Mouse (Mus musculus) gastrocnemius, postnatal 25 days (tissue): Measurements from ENCODE around the gene 1110051M20Rik. TPM values are rescaled to one million over a fixed set of nuclear protein-coding genes. Genes with fewer than 3 reads are reported as not detected.

ENCODE experiments used
- DNase-seq: peaks from one replicate; pipeline ENCODE4 v3.0.0; 2022
- total RNA-seq, 2 experiments: library from RNA; stranded (reverse); gene quantifications; 1 replicate in 1 of 2; 2 replicates in 1 of 2; pipeline ENCODE4 v1.2.3; 2021

1110051M20Rik gene
- total RNA-seq, 2 experiments from 2014 or later = 12.6 to 13.6 TPM

- no peak for DNase-seq
Observed at GRCm38 (mm10) chr2:91457656-91458251, 13.2 kb upstream of the 1110051M20Rik start.

GRCm38 (mm10) chr2:91457259-91457655, 12.8 kb upstream of the 1110051M20Rik start, which contains the start of gene Lrp4:
Gene Lrp4 (plus strand): TSS chr2:91457511.
- DNase-seq = peak; percentile 76

GRCm38 (mm10) chr2:91456491-91457100, 12.1 kb upstream of the 1110051M20Rik start:
- no peak for DNase-seq

- no peak for DNase-seq
Observed at GRCm38 (mm10) chr2:91455826-91456225, 11.3 kb upstream of the 1110051M20Rik start.

DNA sequence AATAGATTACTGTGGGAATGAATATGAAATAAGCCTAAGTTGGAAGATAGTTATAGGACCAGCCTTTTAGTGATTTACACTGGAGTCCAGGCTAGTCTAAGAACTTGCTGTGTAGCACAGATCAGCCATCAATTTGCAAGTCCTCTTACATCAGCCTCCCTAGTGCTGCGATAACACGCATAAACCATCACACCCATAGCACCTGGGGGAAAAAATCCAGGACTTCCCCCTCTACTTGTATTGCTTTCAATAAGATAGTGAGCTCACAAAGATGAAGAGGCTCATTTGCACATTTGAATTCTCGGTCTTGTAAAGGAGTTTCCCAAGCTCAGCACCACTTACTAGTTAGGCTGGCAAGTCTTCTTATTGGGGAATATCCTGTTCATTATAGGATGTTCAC, 9.9 kb upstream of the 1110051M20Rik start:
- no peak for DNase-seq

GRCm38 (mm10) chr2:91453231-91454075, 8.9 kb upstream of the 1110051M20Rik start:
- no peak for DNase-seq

GRCm38 (mm10) chr2:91452658-91453057, 8.2 kb upstream of the 1110051M20Rik start:
- DNase-seq = no peak

DNA sequence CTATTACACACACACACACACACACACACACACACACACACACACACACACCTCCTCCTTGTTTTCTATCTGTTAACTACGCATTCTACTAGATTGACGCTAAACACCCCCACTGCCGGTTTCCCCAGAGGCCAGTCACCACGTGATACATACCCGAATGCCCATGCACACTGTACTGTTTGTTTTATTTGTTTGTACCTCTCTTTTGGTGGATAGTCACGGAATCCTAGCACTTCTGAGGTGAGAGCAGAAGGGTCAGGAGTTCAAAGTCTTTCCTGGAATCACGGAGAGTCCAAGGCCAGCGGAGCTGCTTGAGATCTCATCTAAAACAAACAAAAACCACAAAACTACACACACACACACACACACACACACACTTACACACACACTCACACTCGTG, 5.8 kb upstream of the 1110051M20Rik start:
- no peak for DNase-seq

- DNase-seq = no peak
Observed at GRCm38 (mm10) chr2:91449662-91450061, 5.2 kb upstream of the 1110051M20Rik start.

- no peak for DNase-seq
Observed at GRCm38 (mm10) chr2:91442241-91442640, 2.3 kb downstream of the 1110051M20Rik start.

- no peak for DNase-seq
Observed at GRCm38 (mm10) chr2:91441715-91442114, 2.8 kb downstream of the 1110051M20Rik start.

- no peak for DNase-seq
Observed at GRCm38 (mm10) chr2:91440686-91441085, 3.8 kb downstream of the 1110051M20Rik start.

DNA sequence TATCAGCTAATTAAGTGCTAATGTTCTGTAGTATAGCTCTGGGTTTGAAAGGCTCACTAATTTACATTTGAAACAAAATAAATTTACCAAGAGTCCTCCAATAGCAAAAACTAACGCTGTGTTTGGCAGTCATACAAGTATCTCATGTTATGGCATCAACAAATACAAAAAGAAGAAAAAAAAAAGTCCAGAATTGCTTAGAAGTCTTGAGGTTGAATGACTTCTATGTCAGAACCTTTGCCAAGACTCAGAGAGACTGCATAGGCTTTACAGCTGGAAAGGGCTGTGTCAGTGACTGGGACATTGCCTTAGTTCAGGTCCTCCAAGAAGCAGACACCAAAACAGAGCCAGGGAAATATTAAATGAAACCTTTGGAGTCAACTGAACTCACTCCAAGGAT, 4.6 kb downstream of the 1110051M20Rik start:
- DNase-seq = no peak

GRCm38 (mm10) chr2:91439271-91439670, 5.2 kb downstream of the 1110051M20Rik start:
- DNase-seq = no peak

GRCm38 (mm10) chr2:91437116-91437815, 7.2 kb downstream of the 1110051M20Rik start:
- no peak for DNase-seq

- DNase-seq = no peak
Observed at GRCm38 (mm10) chr2:91436713-91437112, 7.8 kb downstream of the 1110051M20Rik start.

- DNase-seq = no peak
Observed at GRCm38 (mm10) chr2:91430600-91430919, 13.9 kb downstream of the 1110051M20Rik start.

DNA sequence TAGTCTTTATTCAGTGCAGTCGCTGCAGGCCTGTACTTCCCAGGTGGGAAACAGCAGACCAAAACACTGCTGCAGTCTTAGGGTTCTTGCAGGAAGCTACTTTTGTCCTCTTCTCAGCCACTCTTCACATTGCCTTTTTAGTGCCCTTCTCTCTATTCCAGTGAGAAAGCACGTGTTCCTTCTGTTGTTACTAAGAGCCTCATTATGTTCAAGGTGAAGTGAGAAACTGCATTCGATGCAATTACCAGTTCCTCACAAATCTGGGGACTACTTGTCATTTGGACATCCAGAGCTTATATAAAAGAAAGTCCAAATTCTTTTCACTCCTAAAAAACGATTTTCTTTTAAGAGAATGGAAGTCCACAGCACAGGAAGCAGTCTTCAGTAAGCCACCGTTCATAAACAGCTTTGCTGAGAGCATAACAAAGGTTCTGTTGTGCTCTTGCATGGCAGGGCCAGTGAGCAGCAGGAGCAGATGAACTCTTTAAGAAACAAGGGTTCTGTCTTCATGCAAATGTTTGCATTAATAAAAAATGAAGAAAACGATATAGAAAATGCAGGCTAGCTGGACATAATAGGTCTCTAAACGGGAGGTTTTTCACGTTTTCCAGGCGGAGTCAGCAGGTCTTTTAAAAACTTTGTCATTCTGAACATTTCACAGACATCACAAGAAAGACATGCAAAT, 14.4 kb downstream of the 1110051M20Rik start:
- no peak for DNase-seq

DNA sequence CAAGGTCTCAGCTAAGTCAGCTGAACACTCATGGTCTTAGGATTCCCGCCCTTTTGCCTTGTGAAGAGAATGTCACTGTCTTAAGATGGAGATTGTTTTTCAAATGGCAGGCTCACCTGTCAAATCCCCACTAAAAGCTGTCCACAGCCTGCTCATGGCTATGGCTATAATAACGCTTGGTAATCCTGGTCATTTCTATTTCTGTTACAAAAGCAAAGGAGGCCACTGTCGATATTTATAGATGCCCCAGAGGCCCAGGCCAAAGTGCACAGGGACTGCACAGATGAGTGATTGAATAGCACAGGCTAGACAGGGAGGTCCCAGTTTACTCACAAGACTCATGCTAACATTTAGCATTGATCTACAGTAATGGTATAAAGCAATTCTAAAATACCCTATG, 15.4 kb downstream of the 1110051M20Rik start:
- DNase-seq = no peak

GRCm38 (mm10) chr2:91426321-91426720, 18.2 kb downstream of the 1110051M20Rik start:
- no peak for DNase-seq

- DNase-seq = no peak
Observed at GRCm38 (mm10) chr2:91424061-91424720, 20.3 kb downstream of the 1110051M20Rik start.
